Mouse (Mus musculus) adrenal gland, postnatal 36 days (tissue): Measurements from ENCODE around the gene Pole4. TPM values are rescaled to one million over a fixed set of nuclear protein-coding genes. Genes with fewer than 3 reads are reported as not detected.

Experiments used
- DNase-seq, 2 experiments: peaks; one replicate each; pipeline ENCODE4 v3.0.0; 2021; ENCODE audit warnings: mixed read lengths in 1 of 2
- long read RNA-seq, 2 experiments: library from polyadenylated mRNA; stranded (forward); transcript quantifications; one replicate each; pipeline ENCODE4 v2.0.0; 2021; ENCODE audit warnings: borderline sequencing depth in 2 of 2
- total RNA-seq, 2 experiments: library from RNA; stranded (reverse); gene quantifications; 2 replicates each; pipeline ENCODE4 v1.2.3; 2021

The Pole4 gene
- total RNA-seq = 10 to 100 TPM; 43.1 to 50.3 TPM
- long read RNA-seq, experiment 1, transcript Pole4-201 (4 exons, 1,769 nt) = major isoform, 56 of 63 reads
- long read RNA-seq, experiment 1, partial matches to known transcripts = 0 of 63 reads
- long read RNA-seq, experiment 1, other reads (novel, unspliced or antisense) = 5 of 63 reads
- long read RNA-seq, experiment 2, transcript Pole4-201 (4 exons, 1,769 nt) = major isoform, 22 of 23 reads
- long read RNA-seq, experiment 2, partial matches to known transcripts = 1 of 23 reads
- long read RNA-seq, experiment 2, other reads (novel, unspliced or antisense) = 0 of 23 reads

DNA sequence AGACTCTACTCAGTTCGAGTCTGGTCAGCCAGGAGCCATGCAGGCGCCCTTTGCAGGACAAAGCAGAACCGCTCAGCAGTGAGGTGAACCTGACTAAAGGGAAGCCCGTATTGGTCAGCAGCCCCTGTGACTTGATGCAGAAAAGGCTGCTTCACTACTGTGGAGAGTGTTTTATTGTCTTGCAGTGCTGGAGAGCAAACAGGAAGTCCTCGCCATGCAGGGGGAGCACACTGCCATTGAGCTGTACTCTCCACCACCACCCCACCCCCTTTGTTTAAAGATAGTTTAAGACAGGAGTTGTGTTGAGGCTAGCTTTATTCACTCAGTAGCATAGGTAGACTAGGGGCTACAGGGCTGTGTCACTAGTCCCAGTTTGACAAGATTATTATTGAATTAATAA is at the start of gene Pole4:
TSS of gene Pole4 (minus strand) at position 145 of the 400 bp plus-strand sequence.
- no peak for DNase-seq

DNA sequence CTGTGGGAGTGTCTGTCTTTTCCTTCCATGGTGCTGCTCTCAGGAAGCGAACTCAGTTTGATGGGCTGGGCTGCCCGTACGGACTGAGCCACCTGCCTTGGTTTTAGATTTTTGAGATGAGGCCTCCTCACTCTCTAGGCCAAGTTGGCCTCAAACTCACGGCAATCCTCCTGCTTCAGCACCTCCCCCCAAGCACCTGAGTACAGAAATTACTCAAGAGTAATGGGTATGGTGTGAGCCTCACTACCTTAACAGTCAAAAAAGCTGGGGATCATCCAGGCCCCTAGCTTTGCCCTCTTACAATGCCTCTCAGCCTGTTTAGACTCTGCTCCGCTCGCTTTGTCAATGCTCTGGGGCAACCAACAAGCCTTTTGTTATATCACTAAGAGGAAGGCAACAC is 49.6 kb upstream of the Pole4 start:
- no peak for DNase-seq

- DNase-seq = no peak
Observed at GRCm38 (mm10) chr6:82753638-82754361, 48.6 kb upstream of the Pole4 start.

GRCm38 (mm10) chr6:82753061-82753460 is 47.9 kb upstream of the Pole4 start:
- no peak for DNase-seq

DNA sequence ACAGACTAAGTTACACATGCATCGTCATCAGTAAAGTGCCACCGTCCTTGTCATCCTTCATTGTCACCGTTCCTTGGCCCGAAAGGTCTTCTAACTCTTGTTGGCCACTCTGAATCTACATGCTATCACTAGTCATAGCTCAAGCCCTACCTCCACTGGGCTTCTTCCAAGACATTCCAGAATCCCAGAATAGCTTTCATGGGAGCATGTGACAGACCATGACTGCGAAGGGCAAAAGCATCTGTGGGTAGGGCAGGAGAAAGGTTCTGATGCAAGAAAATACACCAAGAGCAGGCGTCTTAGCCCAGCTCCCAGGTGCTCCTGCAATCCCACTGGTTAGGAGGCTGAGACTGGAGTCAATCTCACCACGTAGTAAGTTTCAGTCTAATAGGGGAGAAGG is 46.6 kb upstream of the Pole4 start:
- DNase-seq = no peak

DNA sequence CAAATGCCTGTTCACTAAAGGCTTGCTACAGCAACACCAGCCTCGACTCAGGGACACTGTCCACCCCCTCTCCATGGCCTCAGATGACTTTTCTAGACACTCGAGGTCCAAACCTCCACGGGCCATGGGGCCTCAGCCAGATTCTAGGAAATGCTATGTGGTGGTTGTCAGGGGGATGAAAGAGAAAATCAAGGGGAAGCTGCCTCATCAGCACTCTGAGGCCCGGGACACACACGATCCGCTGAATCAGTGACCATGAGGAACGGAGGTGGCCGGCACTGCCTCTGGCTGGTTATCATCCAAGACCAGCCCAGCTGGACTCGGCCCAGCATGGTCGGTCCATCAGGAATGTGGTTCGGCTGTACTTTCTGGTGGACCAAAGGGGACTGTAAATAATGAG is 45.9 kb upstream of the Pole4 start:
- peak; percentile 84 to 89 for DNase-seq

- no peak for DNase-seq
Observed at GRCm38 (mm10) chr6:82750063-82750462, 44.9 kb upstream of the Pole4 start.

DNA sequence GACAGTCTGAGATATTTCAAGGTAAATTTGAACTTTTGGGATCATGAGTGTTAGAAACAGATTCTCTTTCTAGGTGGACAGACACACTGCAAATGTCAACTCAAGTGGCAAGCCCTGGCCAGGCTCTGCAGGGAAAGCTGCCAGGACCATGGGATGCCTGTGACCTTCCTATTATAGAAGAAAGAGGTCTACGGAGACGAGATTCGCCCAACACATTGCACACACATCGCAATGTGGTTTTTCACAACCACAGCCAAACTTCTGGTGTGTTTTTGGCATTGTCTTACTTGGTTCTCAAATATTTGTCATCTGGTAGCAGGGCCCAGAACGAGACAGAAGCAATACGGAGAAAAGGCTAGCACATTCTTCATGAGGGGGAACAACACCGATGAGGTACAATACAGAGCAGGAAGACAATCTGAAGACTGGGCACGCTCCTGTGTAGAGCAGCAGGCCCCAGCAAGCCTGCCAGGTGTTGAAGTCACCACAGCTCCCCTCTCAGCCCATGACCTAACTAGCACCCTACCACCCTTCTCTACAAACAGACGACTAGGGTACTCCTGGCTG is 43.0 kb upstream of the Pole4 start:
- peak; percentile 55 to 69 for DNase-seq

DNA sequence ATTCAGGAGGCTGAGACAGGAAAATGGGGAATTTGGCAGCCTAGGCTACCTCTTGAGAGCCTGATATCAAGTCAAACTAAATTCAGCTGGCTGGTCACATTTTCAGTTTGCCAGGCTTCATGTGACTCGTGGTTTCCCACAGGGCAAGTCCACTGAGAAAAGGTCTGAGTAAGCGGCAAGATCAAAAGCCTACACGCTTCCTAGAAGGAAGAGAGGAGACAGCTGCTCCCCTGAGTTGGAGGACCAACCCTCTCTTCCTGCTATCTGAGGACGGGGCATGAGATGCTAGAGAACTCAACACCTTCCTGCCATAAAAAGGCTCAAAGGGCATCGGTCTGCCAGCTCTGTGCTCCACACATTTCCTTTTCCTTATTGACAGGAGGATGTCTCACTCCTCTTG is 41.9 kb upstream of the Pole4 start:
- no peak for DNase-seq

- no peak for DNase-seq
Observed at GRCm38 (mm10) chr6:82744553-82744952, 39.4 kb upstream of the Pole4 start.

- peak in 1 of 2 experiments; percentile 35 for DNase-seq
Observed at GRCm38 (mm10) chr6:82741518-82741880, 36.3 kb upstream of the Pole4 start.

- DNase-seq = peak; percentile 59 to 67
Observed at GRCm38 (mm10) chr6:82740868-82741517, 35.8 kb upstream of the Pole4 start.

- DNase-seq = peak; percentile 37 to 68
Observed at GRCm38 (mm10) chr6:82740269-82740668, 35.1 kb upstream of the Pole4 start.

DNA sequence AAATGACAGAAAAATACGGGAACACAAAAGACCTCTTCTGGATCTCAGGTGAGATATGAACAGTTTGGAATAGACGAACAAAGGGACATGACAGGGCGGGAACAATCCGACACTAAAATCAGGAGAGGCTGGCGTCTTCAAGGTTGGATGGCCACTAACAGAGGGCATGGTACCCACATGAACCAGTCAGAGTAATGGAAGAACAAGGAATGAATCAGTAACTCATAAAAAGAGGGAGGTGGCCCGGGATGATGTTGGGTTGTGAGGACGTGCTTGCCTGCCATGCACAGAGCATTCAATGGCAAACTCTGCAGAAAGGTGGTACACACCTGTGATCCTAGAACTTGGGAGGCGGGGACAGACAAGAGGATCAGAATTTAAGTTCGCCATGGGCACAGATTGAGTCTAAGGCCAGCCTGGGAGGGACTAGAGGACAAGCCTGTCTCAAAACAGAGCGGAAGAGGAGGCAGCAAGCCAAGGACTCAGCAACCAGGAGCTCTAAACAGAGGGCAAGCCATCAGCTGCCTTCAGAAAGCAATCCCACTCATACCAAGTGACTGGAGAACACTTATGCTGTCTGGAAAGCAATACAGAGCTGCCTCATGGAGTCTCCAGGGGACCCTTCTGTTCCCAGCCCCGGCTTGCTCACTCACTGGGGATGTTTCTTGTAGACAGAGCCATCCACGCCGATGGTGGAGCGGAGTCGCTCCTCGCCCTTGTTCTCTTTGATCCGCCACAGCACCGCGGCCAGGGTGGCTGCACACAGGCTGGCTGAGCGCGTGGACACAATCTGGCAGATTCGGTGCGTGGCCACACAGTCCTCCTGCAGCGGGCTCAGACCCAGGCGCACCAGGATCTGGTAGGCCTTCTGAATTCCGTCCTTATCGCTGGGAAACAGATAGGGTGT is 32.7 kb upstream of the Pole4 start:
- no peak for DNase-seq

GRCm38 (mm10) chr6:82736626-82737600 is 31.7 kb upstream of the Pole4 start:
- no peak for DNase-seq

DNA sequence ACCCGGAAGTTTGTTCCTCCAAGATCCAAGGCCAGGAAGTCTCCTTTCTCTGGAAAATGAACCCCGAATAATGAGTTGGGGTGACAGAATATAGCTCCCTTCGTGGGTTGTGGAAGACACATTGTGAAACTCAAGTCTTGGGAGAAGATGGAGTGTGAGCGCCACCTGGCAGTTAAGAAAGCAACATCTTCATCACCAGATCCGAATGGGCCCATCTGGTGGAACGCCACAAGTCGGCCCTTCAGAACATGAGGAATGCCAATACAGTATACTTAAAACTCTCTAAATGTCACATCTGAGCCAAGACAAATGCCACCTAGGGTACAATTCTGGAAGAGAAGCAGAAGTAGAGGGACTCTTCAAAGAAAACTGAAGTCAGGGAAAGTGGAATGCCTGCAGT is 30.2 kb upstream of the Pole4 start:
- DNase-seq = no peak

DNA sequence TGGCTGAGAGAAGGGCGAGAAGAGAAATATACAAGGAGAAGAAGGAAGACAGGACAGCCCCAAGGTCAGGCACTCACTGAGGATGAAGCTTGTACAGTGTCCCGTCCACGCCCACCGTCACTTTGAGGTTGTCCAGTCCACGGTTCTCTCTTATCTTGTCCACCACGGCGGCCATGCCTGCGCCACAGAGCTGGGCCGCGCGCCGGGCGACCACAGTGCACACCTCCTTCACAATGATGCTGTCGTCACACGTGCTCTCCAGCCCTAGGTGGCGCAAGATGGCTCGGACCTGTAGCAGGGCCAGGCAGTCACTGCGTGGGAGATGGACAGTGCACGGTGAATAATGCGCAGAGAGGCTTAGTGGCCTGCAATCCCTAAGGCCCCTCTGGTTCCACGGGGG is 23.5 kb upstream of the Pole4 start:
- no peak for DNase-seq

DNA sequence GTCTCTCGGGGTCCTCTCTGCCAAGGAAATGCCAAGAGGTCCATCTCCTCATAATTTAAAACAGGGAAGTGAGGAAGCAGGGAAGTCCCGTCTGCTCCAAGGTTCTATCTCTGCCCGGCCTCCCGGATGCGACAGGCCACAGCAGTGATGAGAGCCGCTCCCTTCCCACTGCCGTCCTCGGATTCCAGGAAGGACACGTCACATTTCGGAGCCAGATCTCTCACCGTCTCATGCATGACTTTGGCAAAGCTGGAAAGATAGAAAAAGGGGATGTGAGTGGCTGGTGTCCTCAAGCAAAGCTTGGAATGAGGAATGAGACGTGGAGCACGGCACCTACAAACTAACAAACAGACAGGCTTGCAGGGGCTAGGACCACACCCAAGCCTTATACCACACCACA is 22.0 kb upstream of the Pole4 start:
- no peak for DNase-seq

GRCm38 (mm10) chr6:82723321-82723720 is 18.2 kb upstream of the Pole4 start:
- no peak for DNase-seq

GRCm38 (mm10) chr6:82716126-82716525 is 11.0 kb upstream of the Pole4 start:
- DNase-seq = no peak

DNA sequence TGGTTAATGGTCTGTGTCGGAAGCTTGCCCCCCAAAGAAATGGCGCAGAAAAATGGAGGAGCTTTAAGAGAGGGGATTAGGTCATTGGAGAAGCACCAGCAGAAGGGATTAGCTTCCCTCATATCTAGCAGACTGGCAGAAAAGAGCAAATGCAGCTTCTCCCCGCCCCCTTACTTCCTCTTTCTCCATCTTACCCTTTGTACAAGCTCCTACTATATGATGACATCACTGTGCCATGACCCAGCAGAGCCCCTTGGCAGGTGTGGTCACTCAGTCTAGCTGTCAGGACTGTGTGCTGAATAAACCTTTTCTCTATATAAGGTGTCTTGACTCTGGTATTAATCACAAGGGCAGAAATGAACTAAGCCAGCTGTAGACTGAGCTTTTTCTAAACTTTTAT is 10.5 kb upstream of the Pole4 start:
- DNase-seq = no peak
